Mouse (Mus musculus) MEL (cell line): ENCODE results near the gene Rnf157. TPM values are rescaled to one million over a fixed set of nuclear protein-coding genes. Genes with fewer than 3 reads are reported as not detected.

Experiments used
- DNase-seq: peaks from one replicate; pipeline ENCODE4 v3.0.0; 2011; ENCODE audit warnings: low read depth, low spot score
- H3K27ac ChIP-seq: 2 replicates; pipeline ENCODE4 v1.5.1; 2012; ENCODE audit warnings: low read depth, mild to moderate bottlenecking, control low read depth, low read length, moderate library complexity; ENCODE audit not compliant: control insufficient read depth
- H3K27me3 ChIP-seq, 2 experiments: fragments of 150-350 bp in 1 of 2; sonication (generic) in 1 of 2; 2 replicates each; pipeline ENCODE4 v1.6.1; 2012; ENCODE audit warnings: low read length in 2 of 2, mild to moderate bottlenecking in 2 of 2, improper control_type of control experiment in 1 of 2, moderate library complexity in 1 of 2; ENCODE audit not compliant: insufficient read depth in 2 of 2, control insufficient read depth in 1 of 2
- H3K36me3 ChIP-seq, 2 experiments: 2 replicates each; pipeline ENCODE4 v1.6.1; 2012 to 2014; ENCODE audit warnings: low read length in 2 of 2, improper control_type of control experiment in 1 of 2, inconsistent platforms in 1 of 2, mild to moderate bottlenecking in 1 of 2; ENCODE audit not compliant: insufficient read depth in 2 of 2, control insufficient read depth in 1 of 2
- H3K4me1 ChIP-seq, 2 experiments: fragments of 150-350 bp in 1 of 2; sonication (generic) in 1 of 2; 2 replicates each; pipeline ENCODE4 v1.6.1; 2012; ENCODE audit warnings: low read length in 2 of 2, improper control_type of control experiment in 1 of 2, mild to moderate bottlenecking in 1 of 2; ENCODE audit not compliant: insufficient read depth in 2 of 2, control insufficient read depth in 1 of 2
- H3K4me3 ChIP-seq, 2 experiments: fragments of 150-350 bp in 1 of 2; sonication (generic) in 1 of 2; 2 replicates each; pipeline ENCODE4 v1.5.1; 2012; ENCODE audit warnings: low read depth in 2 of 2, low read length in 2 of 2, mild to moderate bottlenecking in 2 of 2, moderate library complexity in 2 of 2, control low read depth in 1 of 2, improper control_type of control experiment in 1 of 2; ENCODE audit not compliant: control insufficient read depth in 1 of 2, insufficient read depth in 1 of 2
- H3K79me2 ChIP-seq: 2 replicates; pipeline ENCODE4 v1.6.1; 2012; ENCODE audit warnings: mild to moderate bottlenecking, low read length, moderate library complexity; ENCODE audit not compliant: control insufficient read depth, poor library complexity, insufficient read depth
- H3K9ac ChIP-seq: 2 replicates; pipeline ENCODE4 v1.6.1; 2012; ENCODE audit warnings: low read depth, mild to moderate bottlenecking, control low read depth, low read length, moderate library complexity; ENCODE audit not compliant: control insufficient read depth, poor library complexity, severe bottlenecking
- H3K9me3 ChIP-seq: fragments of 150-350 bp; sonication (generic); replicated peaks from 2 replicates; pipeline ENCODE4 v1.6.1; 2012; ENCODE audit warnings: mild to moderate bottlenecking, low read length, improper control_type of control experiment, moderate library complexity; ENCODE audit not compliant: insufficient read depth
- BHLHE40 ChIP-seq: IDR thresholded peaks from 2 replicates; pipeline ENCODE4 v1.6.1; 2012; ENCODE audit warnings: low read depth, mild to moderate bottlenecking, inconsistent platforms, low read length, improper control_type of control experiment, borderline replicate concordance
- CHD1 ChIP-seq: IDR thresholded peaks from 2 replicates; pipeline ENCODE4 v1.6.1; 2012; ENCODE audit warnings: low read depth, mild to moderate bottlenecking, inconsistent platforms, low read length, improper control_type of control experiment
- E2F4 ChIP-seq: IDR thresholded peaks from 2 replicates; pipeline ENCODE4 v1.6.1; 2011; ENCODE audit warnings: low read depth, low read length, improper control_type of control experiment, borderline replicate concordance
- ELF1 ChIP-seq: IDR thresholded peaks from 2 replicates; pipeline ENCODE4 v1.6.1; 2014; ENCODE audit warnings: low read depth, mild to moderate bottlenecking, inconsistent platforms, low read length, improper control_type of control experiment, moderate library complexity
- EP300 ChIP-seq, 2 experiments: IDR thresholded peaks; 2 replicates each; pipeline ENCODE4 v1.6.1; 2011; ENCODE audit warnings: improper control_type of control experiment in 2 of 2, low read length in 2 of 2, low read depth in 1 of 2, mild to moderate bottlenecking in 1 of 2
- HCFC1 ChIP-seq: IDR thresholded peaks from 2 replicates; pipeline ENCODE4 v1.6.1; 2012; ENCODE audit warnings: low read depth, mild to moderate bottlenecking, inconsistent platforms, low read length, improper control_type of control experiment, moderate library complexity
- JUND ChIP-seq: IDR thresholded peaks from 2 replicates; pipeline ENCODE4 v1.6.1; 2011; ENCODE audit warnings: low read depth, mild to moderate bottlenecking, improper control_type of control experiment, low read length
- KAT2A ChIP-seq: conservative IDR thresholded peaks from 2 replicates; pipeline ENCODE4 v1.6.1; 2012; ENCODE audit warnings: low read depth, low read length, improper control_type of control experiment, inconsistent platforms
- MAFK ChIP-seq: IDR thresholded peaks from 2 replicates; pipeline ENCODE4 v1.6.1; 2011; ENCODE audit warnings: low read depth, mild to moderate bottlenecking, low read length, improper control_type of control experiment, borderline replicate concordance
- MAX ChIP-seq: IDR thresholded peaks from 2 replicates; pipeline ENCODE4 v1.6.1; 2011; ENCODE audit warnings: low read length, improper control_type of control experiment
- NELFE ChIP-seq: IDR thresholded peaks from 2 replicates; pipeline ENCODE4 v1.6.1; 2011; ENCODE audit warnings: low read depth, low read length, improper control_type of control experiment
- NRF1 ChIP-seq: IDR thresholded peaks from 2 replicates; pipeline ENCODE4 v1.6.1; 2014; ENCODE audit warnings: low read depth, mild to moderate bottlenecking, inconsistent platforms, low read length, improper control_type of control experiment, moderate library complexity; ENCODE audit not compliant: poor library complexity, insufficient read depth, severe bottlenecking
- POLR2A ChIP-seq, 2 experiments: IDR thresholded peaks; 2 replicates each; pipeline ENCODE4 v1.6.1; 2011 to 2012; ENCODE audit warnings: low read length in 2 of 2, mild to moderate bottlenecking in 2 of 2, control low read depth in 1 of 2, improper control_type of control experiment in 1 of 2, low read depth in 1 of 2, moderate library complexity in 1 of 2; ENCODE audit not compliant: control insufficient read depth in 1 of 2, insufficient read depth in 1 of 2, poor library complexity in 1 of 2
- RAD21 ChIP-seq: IDR thresholded peaks from 2 replicates; pipeline ENCODE4 v1.6.1; 2011; ENCODE audit warnings: mild to moderate bottlenecking, low read depth, low read length, improper control_type of control experiment
- RCOR1 ChIP-seq: IDR thresholded peaks from 2 replicates; pipeline ENCODE4 v1.6.1; 2012; ENCODE audit warnings: low read depth, mild to moderate bottlenecking, inconsistent platforms, low read length, improper control_type of control experiment
- SIN3A ChIP-seq: IDR thresholded peaks from 2 replicates; pipeline ENCODE4 v1.6.1; 2012; ENCODE audit warnings: low read length, improper control_type of control experiment, inconsistent platforms
- TAL1 ChIP-seq: IDR thresholded peaks from 2 replicates; pipeline ENCODE4 v1.6.1; 2012; ENCODE audit warnings: mild to moderate bottlenecking, inconsistent platforms, low read length, moderate library complexity, mixed read lengths
- TBP ChIP-seq: IDR thresholded peaks from 2 replicates; pipeline ENCODE4 v1.8.0; 2011; ENCODE audit warnings: low read depth, low read length, improper control_type of control experiment
- USF1 ChIP-seq: IDR thresholded peaks from 2 replicates; pipeline ENCODE4 v1.6.1; 2014; ENCODE audit warnings: low read depth, mild to moderate bottlenecking, inconsistent platforms, low read length, improper control_type of control experiment, moderate library complexity
- ZC3H11A ChIP-seq: IDR thresholded peaks from 2 replicates; pipeline ENCODE4 v1.6.1; 2012; ENCODE audit warnings: low read depth, mild to moderate bottlenecking, inconsistent platforms, low read length, improper control_type of control experiment
- ZNF384 ChIP-seq: IDR thresholded peaks from 2 replicates; pipeline ENCODE4 v1.6.1; 2012; ENCODE audit warnings: low read depth, mild to moderate bottlenecking, inconsistent platforms, low read length, improper control_type of control experiment
- polyA plus RNA-seq, 2 experiments: library from polyadenylated mRNA; stranded (reverse) in 1 of 2; unstranded in 1 of 2; fragments of >175 nt in 1 of 2; fragments of >200 nt in 1 of 2; gene quantifications; 2 replicates each; pipeline versions ENCODE4 v1.2.1 to v1.2.4; 2012; ENCODE audit warnings: low replicate concordance in 2 of 2, low read depth in 1 of 2; ENCODE audit not compliant: insufficient read length in 2 of 2, insufficient read depth in 1 of 2, missing spikeins in 1 of 2
- total RNA-seq: library from RNA; depleted of rRNA; stranded (reverse); fragments of 300-350 nt; gene quantifications from 2 replicates; pipeline ENCODE4 v1.2.3, GENCODE M21; 2012

The Rnf157 gene
- total and polyA plus RNA-seq, 3 experiments = 7.5 to 10.9 TPM; not detected in 1

DNA sequence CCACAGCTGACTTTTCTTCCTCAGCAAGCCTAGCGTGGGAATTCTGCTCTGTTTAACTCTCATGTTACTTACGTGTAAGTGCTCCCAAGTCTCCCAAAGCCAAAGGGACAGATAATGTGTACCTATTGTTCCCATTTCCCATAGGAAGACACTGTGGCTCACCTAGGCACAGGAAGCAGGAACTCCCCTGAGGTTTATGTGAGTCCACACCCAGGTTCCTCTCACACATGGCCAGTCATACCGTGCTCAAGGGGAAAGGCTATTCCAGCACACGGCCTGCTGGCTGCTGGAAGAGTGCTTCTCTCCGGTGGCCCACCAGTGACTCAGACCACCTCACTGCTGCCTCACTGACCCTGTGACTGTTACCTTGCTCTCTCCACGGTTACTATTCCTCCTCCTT, 8.3 kb upstream of the Rnf157 start:
- H3K27me3 ChIP-seq = no peaks in the 10 kb centered on the region
- H3K79me2 ChIP-seq = no peaks in the 10 kb centered on the region
- H3K4me1 ChIP-seq = peaks cover 10 to 17% of the 10 kb centered on the region in 2 experiments
- TF ChIP-seq SIN3A = no peak
- TF ChIP-seq JUND = no peak
- no peak for TF ChIP-seq HCFC1
- no peak for TF ChIP-seq BHLHE40
- TF ChIP-seq CHD1 = no peak
- TF ChIP-seq RAD21 = no peak
- no peak for TF ChIP-seq EP300 (IDR thresholded peaks at IDR 0.05; ENCODE audit: low read depth in 1 of 2, low read length in 2 of 2)
- TF ChIP-seq POLR2A (IDR thresholded peaks at IDR 0.05; ENCODE audit: control insufficient read depth in 1 of 2, insufficient read depth in 1 of 2, low read depth in 1 of 2, low read length in 2 of 2, poor library complexity in 1 of 2) = no peak
- TF ChIP-seq RCOR1 = no peak
- TF ChIP-seq ELF1 = no peak
- no peak for TF ChIP-seq NRF1
- no peak for TF ChIP-seq ZC3H11A
- no peak for TF ChIP-seq KAT2A
- TF ChIP-seq MAX = no peak
- TF ChIP-seq TAL1 = no peak
- TF ChIP-seq E2F4 = no peak
- TF ChIP-seq NELFE = no peak
- H3K36me3 ChIP-seq = peaks cover 0 to 14% of the 10 kb centered on the region in 2 experiments; a peak in 2 of 4 replicates
- H3K4me3 ChIP-seq = no peak overlapping the region
- DNase-seq = no peak
- no peak overlapping the region for H3K9ac ChIP-seq
- H3K9me3 ChIP-seq = no peaks in the 10 kb centered on the region
- H3K27ac ChIP-seq = no peak overlapping the region

DNA sequence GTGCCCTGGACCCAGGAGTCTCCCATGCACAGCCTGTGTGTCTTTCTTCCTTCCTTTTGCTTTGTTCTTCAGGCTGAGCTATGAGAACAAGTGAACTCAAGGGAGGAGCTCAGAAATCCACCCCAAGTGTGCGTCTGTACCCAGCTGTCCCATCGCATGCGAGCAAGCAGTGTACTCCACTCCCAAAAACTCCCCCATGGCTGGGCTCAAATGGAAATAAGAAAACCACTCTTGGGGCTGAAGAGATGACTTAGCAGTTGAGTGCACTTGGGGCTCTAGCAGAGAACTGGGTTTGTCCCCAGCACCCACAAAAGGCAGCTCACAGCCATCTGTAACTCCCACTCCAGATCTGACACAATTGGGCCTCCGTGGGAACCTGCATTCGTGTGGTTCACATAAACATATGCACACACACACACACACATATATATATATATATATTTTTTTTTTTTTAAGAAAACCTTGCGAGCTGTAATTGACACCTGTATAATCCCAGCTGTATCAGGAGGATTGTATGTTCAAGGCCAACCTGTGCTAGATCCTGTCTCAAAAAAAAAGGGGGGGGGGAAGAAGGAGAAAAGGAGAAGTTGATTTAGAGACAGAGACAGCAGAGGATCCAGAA, 6.1 kb upstream of the Rnf157 start:
- no peak for DNase-seq

More for the DNA sequence above, 6.1 kb upstream of the Rnf157 start:
- Histone ChIP-seq H3K4me1 (peaks cover 3 to 10% of the 10 kb centered on the region in 2 experiments; a peak in 3 of 4 replicates), H3K27ac (no peak overlapping the region), H3K4me3 (no peak overlapping the region), H3K79me2 (no peaks in the 10 kb centered on the region), H3K9me3 (no peaks in the 10 kb centered on the region), H3K9ac (no peak overlapping the region)
- no peak for TF ChIP-seq TAL1
- no peak for TF ChIP-seq RCOR1
- TF ChIP-seq NRF1 = no peak
- TF ChIP-seq USF1 = no peak
- TF ChIP-seq TBP = no peak
- TF ChIP-seq CHD1 = no peak
- TF ChIP-seq ZNF384 = no peak
- TF ChIP-seq BHLHE40 = no peak
- no peak for TF ChIP-seq MAFK
- TF ChIP-seq, all 39 proteins: peak for 0
- Histone ChIP-seq H3K27me3 (no peaks in the 10 kb centered on the region), H3K36me3 (peaks cover 0 to 5% of the 10 kb centered on the region in 2 experiments; a peak in 2 of 4 replicates)
